Mouse (Mus musculus): ENCODE results near the gene Tmco1. TPM values are rescaled to one million over a fixed set of nuclear protein-coding genes. Genes with fewer than 3 reads are reported as not detected.

Gene Tmco1
- polyA plus RNA-seq, 1 experiment from 2014 or later = 94.9 TPM

- peaks cover 37% of the 10 kb centered on the region for H3K4me1 ChIP-seq (replicated peaks; ENCODE audit: control insufficient read depth, insufficient read depth, low read length)
- peak overlapping the region; percentile 74 for H3K27ac ChIP-seq (ENCODE audit: low read depth)
- no peaks in the 10 kb centered on the region for H3K27me3 ChIP-seq (replicated peaks; ENCODE audit: control insufficient read depth, insufficient read depth, low read length)
- H3K9me3 ChIP-seq (ENCODE audit: control insufficient read depth, low read length) = no peaks in the 10 kb centered on the region
- peak; percentile 47; the same call in 1 of the 2 replicates for ATAC-seq (replicated peaks; ENCODE audit: low FRiP score, low TSS enrichment, low read depth)
- H3K9ac ChIP-seq (ENCODE audit: low read length) = no peak overlapping the region
- peak; percentile 69 for DNase-seq (ENCODE audit: low spot score)
- 17% methylated on average over 6 of the region's 6 CpGs for WGBS
- 0 out of 2 replicates have a peak overlapping the region, but pooled peaks have one; percentile 16 for H3K4me3 ChIP-seq (ENCODE audit: low read depth, low read length)
- H3K36me3 ChIP-seq (ENCODE audit: control insufficient read depth, insufficient read depth, low read length) = no peaks in the 10 kb centered on the region
- H3K4me2 ChIP-seq (ENCODE audit: low read length) = peak overlapping the region; percentile 45
These were observed 38.3 kb upstream of the Tmco1 start for GRCm38 (mm10) chr1:167269856-167270270.

DNA sequence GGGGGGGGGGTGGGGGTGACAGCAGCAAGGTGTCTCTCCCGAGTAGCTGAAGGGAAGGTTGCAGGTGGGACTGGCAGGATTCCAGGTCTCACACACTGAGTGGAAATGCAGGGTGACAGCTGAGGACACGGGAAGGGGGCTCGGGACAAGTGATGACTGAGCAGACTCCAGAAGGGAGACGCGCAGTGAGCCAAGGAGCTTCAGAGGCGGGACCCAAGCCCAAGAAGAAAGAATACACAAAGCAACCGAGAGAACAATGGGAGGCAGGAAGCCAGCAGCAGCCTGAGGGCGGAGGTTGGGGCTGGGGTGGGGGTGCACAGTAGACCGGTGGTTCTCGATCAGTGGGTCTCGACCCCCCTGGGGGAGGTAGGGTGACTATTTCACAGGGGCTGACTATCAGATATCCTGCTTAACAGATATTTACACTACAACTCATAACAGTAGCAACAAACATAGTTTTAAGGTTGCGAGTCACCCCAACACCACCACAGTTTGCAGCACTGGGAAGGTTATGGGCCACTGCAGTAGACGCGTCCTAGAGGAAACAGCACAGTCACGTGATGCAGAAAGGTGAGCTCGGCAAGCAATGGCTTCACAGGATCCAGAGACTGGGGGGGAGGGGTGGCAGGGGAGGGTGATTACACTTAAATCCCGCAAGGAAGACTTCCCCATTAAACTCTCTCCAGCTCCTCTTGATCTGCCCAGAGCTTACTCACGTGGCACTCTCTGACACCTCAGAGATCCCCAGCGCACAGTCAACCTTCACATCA is 37.7 kb upstream of the Tmco1 start:
- Histone ChIP-seq H3K27me3 (replicated peaks; ENCODE audit: control insufficient read depth, insufficient read depth, low read length) (no peaks in the 10 kb centered on the region), H3K27ac (ENCODE audit: low read depth) (peak overlapping the region; percentile 74; the same call in 1 of the 2 replicates), H3K4me2 (ENCODE audit: low read length) (peak overlapping the region; percentile 45), H3K4me1 (replicated peaks; ENCODE audit: control insufficient read depth, insufficient read depth, low read length) (peaks cover 37% of the 10 kb centered on the region), H3K9me3 (ENCODE audit: control insufficient read depth, low read length) (no peaks in the 10 kb centered on the region), H3K4me3 (ENCODE audit: low read depth, low read length) (peak overlapping the region; percentile 16), H3K9ac (ENCODE audit: low read length) (no peak overlapping the region; the same call in 1 of the 2 replicates), H3K36me3 (ENCODE audit: control insufficient read depth, insufficient read depth, low read length) (no peaks in the 10 kb centered on the region)
- DNase-seq (ENCODE audit: low spot score) (peak; percentile 65), ATAC-seq (replicated peaks; ENCODE audit: low FRiP score, low TSS enrichment, low read depth) (peak; percentile 25; the same call in 1 of the 2 replicates)
- 9% methylated on average over 19 of the region's 19 CpGs for WGBS

DNA sequence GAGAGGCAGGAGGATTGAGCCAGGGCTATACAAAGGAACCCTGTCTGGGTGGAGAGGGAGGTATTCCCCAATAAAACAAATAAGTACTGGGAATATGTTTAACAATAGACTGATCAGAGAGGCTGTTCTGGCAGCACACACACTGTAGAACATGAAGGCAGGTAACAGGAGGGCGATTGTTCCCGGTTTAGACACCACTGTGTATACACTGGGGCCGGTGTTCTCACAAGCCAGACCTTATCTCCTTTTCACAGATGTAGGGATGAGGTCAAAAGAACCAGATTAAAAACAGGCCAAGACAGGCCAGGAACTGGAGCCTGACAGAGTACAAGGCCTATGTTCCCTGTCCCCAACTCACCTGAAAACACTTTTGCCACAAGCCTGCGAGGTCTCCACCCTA is 36.9 kb upstream of the Tmco1 start:
- ATAC-seq (replicated peaks; ENCODE audit: low FRiP score, low TSS enrichment, low read depth) = no peak
- DNase-seq (ENCODE audit: low spot score) = no peak
- no peak overlapping the region for H3K4me3 ChIP-seq (ENCODE audit: low read depth, low read length)
- H3K4me2 ChIP-seq (ENCODE audit: low read length) = peak overlapping the region; percentile 45
- H3K36me3 ChIP-seq (ENCODE audit: control insufficient read depth, insufficient read depth, low read length) = no peaks in the 10 kb centered on the region
- H3K9ac ChIP-seq (ENCODE audit: low read length) = no peak overlapping the region
- WGBS = 38% methylated on average over 4 of the region's 4 CpGs
- H3K27me3 ChIP-seq (replicated peaks; ENCODE audit: control insufficient read depth, insufficient read depth, low read length) = no peaks in the 10 kb centered on the region
- no peaks in the 10 kb centered on the region for H3K9me3 ChIP-seq (ENCODE audit: control insufficient read depth, low read length)
- H3K27ac ChIP-seq (ENCODE audit: low read depth) = no peak overlapping the region
- H3K4me1 ChIP-seq (replicated peaks; ENCODE audit: control insufficient read depth, insufficient read depth, low read length) = peaks cover 37% of the 10 kb centered on the region

- no peak overlapping the region for H3K27ac ChIP-seq (ENCODE audit: low read depth)
- WGBS = 57% methylated on average over 8 of the region's 8 CpGs
These were observed 36.3 kb upstream of the Tmco1 start for GRCm38 (mm10) chr1:167271841-167272240.

DNA sequence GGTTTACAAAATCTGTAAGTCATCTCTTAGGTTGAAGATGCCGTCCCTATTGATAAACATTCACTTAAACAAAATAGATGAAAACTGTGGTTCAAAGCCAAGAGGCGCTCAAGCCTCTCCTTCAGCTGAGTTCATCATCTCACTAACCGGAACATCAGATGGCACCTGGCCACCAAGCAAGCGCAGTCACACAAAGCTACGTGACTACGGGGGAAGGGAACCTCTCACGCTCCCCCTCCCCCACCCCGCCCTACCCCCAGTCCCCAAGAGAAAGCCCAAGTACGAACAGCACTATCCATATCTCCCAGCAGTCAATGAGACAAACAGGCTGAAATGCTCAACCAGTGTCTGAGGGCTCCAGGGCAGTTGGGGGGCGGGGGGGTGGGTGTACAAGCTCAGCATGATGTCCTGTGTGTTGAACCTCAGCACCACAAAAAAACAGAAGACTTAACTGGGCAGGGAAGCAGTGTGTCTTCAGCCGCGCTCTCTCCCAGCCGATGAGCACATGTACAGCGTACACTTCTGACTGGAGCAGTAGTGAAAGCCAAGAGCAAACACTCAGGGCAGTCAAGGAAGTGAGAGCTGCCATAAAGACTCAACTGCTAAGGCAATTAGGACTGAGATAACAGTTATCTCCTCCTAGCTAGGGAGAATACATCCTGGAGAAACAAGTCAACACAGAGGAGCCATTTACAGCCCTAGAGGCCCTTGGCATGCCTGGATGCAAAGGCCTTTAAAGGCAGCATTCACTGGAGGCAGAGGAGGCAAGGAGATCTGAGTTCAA is 34.6 kb upstream of the Tmco1 start:
- DNase-seq (ENCODE audit: low spot score) (no peak), ATAC-seq (replicated peaks; ENCODE audit: low FRiP score, low TSS enrichment, low read depth) (peak; percentile 78)
- Histone ChIP-seq H3K36me3 (ENCODE audit: control insufficient read depth, insufficient read depth, low read length) (no peaks in the 10 kb centered on the region), H3K4me3 (ENCODE audit: low read depth, low read length) (no peak overlapping the region), H3K27ac (ENCODE audit: low read depth) (no peak overlapping the region), H3K9ac (ENCODE audit: low read length) (no peak overlapping the region), H3K27me3 (replicated peaks; ENCODE audit: control insufficient read depth, insufficient read depth, low read length) (no peaks in the 10 kb centered on the region), H3K4me1 (replicated peaks; ENCODE audit: control insufficient read depth, insufficient read depth, low read length) (peaks cover 37% of the 10 kb centered on the region), H3K9me3 (ENCODE audit: control insufficient read depth, low read length) (no peaks in the 10 kb centered on the region), H3K4me2 (ENCODE audit: low read length) (no peak overlapping the region)
- 54% methylated on average over 14 of the region's 14 CpGs for WGBS

More at GRCm38 (mm10) chr1:167271841-167272240, 36.3 kb upstream of the Tmco1 start:
- no peak for ATAC-seq (replicated peaks; ENCODE audit: low FRiP score, low TSS enrichment, low read depth)
- H3K9ac ChIP-seq (ENCODE audit: low read length) = no peak overlapping the region
- no peaks in the 10 kb centered on the region for H3K27me3 ChIP-seq (replicated peaks; ENCODE audit: control insufficient read depth, insufficient read depth, low read length)
- H3K4me2 ChIP-seq (ENCODE audit: low read length) = no peak overlapping the region
- DNase-seq (ENCODE audit: low spot score) = no peak
- H3K4me3 ChIP-seq (ENCODE audit: low read depth, low read length) = no peak overlapping the region
- no peaks in the 10 kb centered on the region for H3K36me3 ChIP-seq (ENCODE audit: control insufficient read depth, insufficient read depth, low read length)
- H3K4me1 ChIP-seq (replicated peaks; ENCODE audit: control insufficient read depth, insufficient read depth, low read length) = peaks cover 37% of the 10 kb centered on the region
- no peaks in the 10 kb centered on the region for H3K9me3 ChIP-seq (ENCODE audit: control insufficient read depth, low read length)

GRCm38 (mm10) chr1:167274646-167275390 is 33.4 kb upstream of the Tmco1 start:
- no peak overlapping the region for H3K4me3 ChIP-seq (ENCODE audit: low read depth, low read length)
- no peak overlapping the region for H3K27ac ChIP-seq (ENCODE audit: low read depth)
- no peak for ATAC-seq (replicated peaks; ENCODE audit: low FRiP score, low TSS enrichment, low read depth)
- 82% methylated on average over 12 of the region's 12 CpGs for WGBS
- H3K4me1 ChIP-seq (replicated peaks; ENCODE audit: control insufficient read depth, insufficient read depth, low read length) = peaks cover 25% of the 10 kb centered on the region
- DNase-seq (ENCODE audit: low spot score) = no peak
- no peaks in the 10 kb centered on the region for H3K9me3 ChIP-seq (ENCODE audit: control insufficient read depth, low read length)
- H3K27me3 ChIP-seq (replicated peaks; ENCODE audit: control insufficient read depth, insufficient read depth, low read length) = no peaks in the 10 kb centered on the region
- no peaks in the 10 kb centered on the region for H3K36me3 ChIP-seq (ENCODE audit: control insufficient read depth, insufficient read depth, low read length)
- H3K4me2 ChIP-seq (ENCODE audit: low read length) = no peak overlapping the region
- no peak overlapping the region for H3K9ac ChIP-seq (ENCODE audit: low read length)

DNA sequence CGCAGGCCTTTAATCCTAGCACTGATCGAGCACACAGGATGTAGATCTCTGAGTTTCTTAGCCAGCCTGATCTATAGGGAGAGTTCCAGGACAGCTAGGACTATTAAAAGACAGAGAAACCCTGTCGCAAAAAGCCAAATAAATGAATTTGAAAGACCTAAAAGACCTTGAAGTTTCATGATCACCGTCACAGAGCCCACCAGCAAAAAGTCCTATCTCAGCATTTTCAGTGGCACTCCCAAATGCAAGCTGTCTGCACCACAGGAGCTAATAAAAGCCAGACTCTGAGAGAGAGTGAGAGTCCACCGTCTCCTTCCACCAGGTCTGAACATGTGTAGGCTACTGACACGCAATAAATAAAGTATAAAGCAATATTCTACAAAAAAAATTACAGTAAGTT is 29.8 kb upstream of the Tmco1 start:
- Histone ChIP-seq H3K4me3 (ENCODE audit: low read depth, low read length) (no peak overlapping the region), H3K4me1 (replicated peaks; ENCODE audit: control insufficient read depth, insufficient read depth, low read length) (peaks cover 9% of the 10 kb centered on the region; the same call in 1 of the 2 replicates), H3K4me2 (ENCODE audit: low read length) (no peak overlapping the region), H3K9ac (ENCODE audit: low read length) (no peak overlapping the region), H3K9me3 (ENCODE audit: control insufficient read depth, low read length) (no peaks in the 10 kb centered on the region), H3K36me3 (ENCODE audit: control insufficient read depth, insufficient read depth, low read length) (no peaks in the 10 kb centered on the region), H3K27ac (ENCODE audit: low read depth) (no peak overlapping the region), H3K27me3 (replicated peaks; ENCODE audit: control insufficient read depth, insufficient read depth, low read length) (no peaks in the 10 kb centered on the region)
- DNase-seq (ENCODE audit: low spot score) (no peak), ATAC-seq (replicated peaks; ENCODE audit: low FRiP score, low TSS enrichment, low read depth) (no peak)
- 64% methylated on average over 6 of the region's 6 CpGs for WGBS

- H3K4me2 ChIP-seq (ENCODE audit: low read length) = no peak overlapping the region
- H3K27me3 ChIP-seq (replicated peaks; ENCODE audit: control insufficient read depth, insufficient read depth, low read length) = no peaks in the 10 kb centered on the region
- ATAC-seq (replicated peaks; ENCODE audit: low FRiP score, low TSS enrichment, low read depth) = no peak
- no peak overlapping the region for H3K4me3 ChIP-seq (ENCODE audit: low read depth, low read length)
- H3K36me3 ChIP-seq (ENCODE audit: control insufficient read depth, insufficient read depth, low read length) = no peaks in the 10 kb centered on the region
- no peaks in the 10 kb centered on the region for H3K9me3 ChIP-seq (ENCODE audit: control insufficient read depth, low read length)
- DNase-seq (ENCODE audit: low spot score) = no peak
- H3K4me1 ChIP-seq (replicated peaks; ENCODE audit: control insufficient read depth, insufficient read depth, low read length) = peaks cover 6% of the 10 kb centered on the region; the same call in 1 of the 2 replicates
- H3K9ac ChIP-seq (ENCODE audit: low read length) = no peak overlapping the region
- whole genome bisulfite sequencing = 80% methylated on average over 13 of the region's 13 CpGs
- no peak overlapping the region for H3K27ac ChIP-seq (ENCODE audit: low read depth)
These were observed 28.9 kb upstream of the Tmco1 start for GRCm38 (mm10) chr1:167279160-167279715.
